Comparison of ENCODE assay signal across 14 mouse cellular contexts in genomic region chr19:42459512-42459911, GRCm38 (mm10). TPM values are rescaled to one million over a fixed set of nuclear protein-coding genes. Genes with fewer than 3 reads are reported as not detected.
"Had no signal": no experiment of that assay in that cellular context is flagged by ENCODE, and none has a peak within 500 bp of the region (broad histone marks: within the 10 kb centered on the region; RNA-seq: fewer than 3 reads in every experiment).

No protein-coding gene starts in this region.

- ATAC-seq: lung, postnatal 0 days; midbrain, embryonic 13.5 days; midbrain, embryonic 15.5 days had no signal

- DNase-seq: lung, adult 2 months; lung, postnatal 14 days; lung, postnatal 36 days; right cerebral cortex, postnatal 14 days; thymus, adult 2 months; thymus, postnatal 25 days; thymus, postnatal 4 days had no signal

RNA-seq across cellular contexts. Expression of gene Crtac1, which starts 27.9 kb away (rescaled TPM):
- total RNA-seq: megakaryocyte progenitor cell, adult 5-6 weeks; monocyte, adult 5-6 weeks had no signal
- polyA plus RNA-seq: macrophage; spleen, adult 2 months had no signal
